Mouse (Mus musculus) spleen, embryonic (tissue): ENCODE results near the gene Eif4enif1.

Source experiments
- CTCF ChIA-PET: fragments of 350-600 bp; sonication (Branson Sonifier 250); formaldehyde crosslinking; loops from one replicate; lab custom pipeline; 2022; lab: Charles Lee

Eif4enif1 gene

GRCm38 (mm10) chr11:3265291-3266078 lies 63.3 kb downstream of the Eif4enif1 start:
- CTCF ChIA-PET, result no interaction called here

- CTCF ChIA-PET, result interaction anchor here (1.0 to 1.2 kb wide), 2 partner anchors 24 to 62 kb away, joined by 4 read pairs; no protein-coding TSS in a partner anchor
Measured at GRCm38 (mm10) chr11:3266079-3266685, 64.0 kb downstream of the Eif4enif1 start, which contains the start of gene Drg1. Gene Drg1 (minus strand): TSS chr11:3266415.

GRCm38 (mm10) chr11:3267133-3267532 lies 64.9 kb downstream of the Eif4enif1 start:
- CTCF ChIA-PET, result interaction anchor here (1.0 to 1.2 kb wide), 2 partner anchors 25 to 61 kb away, joined by 4 read pairs; no protein-coding TSS in a partner anchor

- CTCF ChIA-PET, result interaction anchor here (0.7 kb wide), 1 partner anchor 28 kb away, joined by 7 read pairs; no protein-coding TSS in a partner anchor
Measured at GRCm38 (mm10) chr11:3269241-3269640, 67.0 kb downstream of the Eif4enif1 start.

GRCm38 (mm10) chr11:3278351-3278750 lies 76.2 kb downstream of the Eif4enif1 start:
- CTCF ChIA-PET, result no interaction called here

- CTCF ChIA-PET, result no interaction called here
Measured at GRCm38 (mm10) chr11:3279729-3280128, 77.5 kb downstream of the Eif4enif1 start.

GRCm38 (mm10) chr11:3282887-3283286 lies 80.7 kb downstream of the Eif4enif1 start:
- CTCF ChIA-PET, result no interaction called here

GRCm38 (mm10) chr11:3283645-3284044 lies 81.5 kb downstream of the Eif4enif1 start:
- CTCF ChIA-PET, result no interaction called here

- CTCF ChIA-PET, result no interaction called here
Measured at GRCm38 (mm10) chr11:3285940-3286339, 83.7 kb downstream of the Eif4enif1 start.

GRCm38 (mm10) chr11:3287131-3287530 lies 84.9 kb downstream of the Eif4enif1 start:
- CTCF ChIA-PET, result no interaction called here

- CTCF ChIA-PET, result no interaction called here
Measured at GRCm38 (mm10) chr11:3287921-3288320, 85.7 kb downstream of the Eif4enif1 start.

- CTCF ChIA-PET, result interaction anchor here (0.6 kb wide), 2 partner anchors 17 to 88 kb away, joined by 3 to 4 read pairs; no protein-coding TSS in a partner anchor
Measured at GRCm38 (mm10) chr11:3288521-3289301, 86.5 kb downstream of the Eif4enif1 start, which contains the start of gene Patz1. Gene Patz1 (plus strand): TSS chr11:3288874.

GRCm38 (mm10) chr11:3289302-3289802 lies 87.2 kb downstream of the Eif4enif1 start:
- CTCF ChIA-PET, result interaction anchor here (0.6 kb wide), 3 partner anchors 18 to 87 kb away, joined by 3 to 6 read pairs (median 4); no protein-coding TSS in a partner anchor

GRCm38 (mm10) chr11:3289803-3290639 lies 87.8 kb downstream of the Eif4enif1 start:
- CTCF ChIA-PET, result interaction anchor here (0.6 to 1.2 kb wide), 3 partner anchors 22 to 87 kb away, joined by 4 to 11 read pairs (median 6); no protein-coding TSS in a partner anchor

GRCm38 (mm10) chr11:3290640-3291310 lies 88.6 kb downstream of the Eif4enif1 start:
- CTCF ChIA-PET, result interaction anchor here (1.2 kb wide), 1 partner anchor 23 kb away, joined by 11 read pairs; no protein-coding TSS in a partner anchor

GRCm38 (mm10) chr11:3291311-3292061 lies 89.3 kb downstream of the Eif4enif1 start:
- CTCF ChIA-PET, result interaction anchor here (0.5 to 1.2 kb wide), 2 partner anchors 23 kb away, joined by 3 to 11 read pairs; no protein-coding TSS in a partner anchor

GRCm38 (mm10) chr11:3292062-3292421 lies 89.8 kb downstream of the Eif4enif1 start:
- CTCF ChIA-PET, result interaction anchor here (0.5 kb wide), 1 partner anchor 24 kb away, joined by 3 read pairs; no protein-coding TSS in a partner anchor

GRCm38 (mm10) chr11:3292711-3293249 lies 90.6 kb downstream of the Eif4enif1 start:
- CTCF ChIA-PET, result no interaction called here
